Comparison of ENCODE assay signal across 9 mouse cellular contexts in the genomic region with DNA sequence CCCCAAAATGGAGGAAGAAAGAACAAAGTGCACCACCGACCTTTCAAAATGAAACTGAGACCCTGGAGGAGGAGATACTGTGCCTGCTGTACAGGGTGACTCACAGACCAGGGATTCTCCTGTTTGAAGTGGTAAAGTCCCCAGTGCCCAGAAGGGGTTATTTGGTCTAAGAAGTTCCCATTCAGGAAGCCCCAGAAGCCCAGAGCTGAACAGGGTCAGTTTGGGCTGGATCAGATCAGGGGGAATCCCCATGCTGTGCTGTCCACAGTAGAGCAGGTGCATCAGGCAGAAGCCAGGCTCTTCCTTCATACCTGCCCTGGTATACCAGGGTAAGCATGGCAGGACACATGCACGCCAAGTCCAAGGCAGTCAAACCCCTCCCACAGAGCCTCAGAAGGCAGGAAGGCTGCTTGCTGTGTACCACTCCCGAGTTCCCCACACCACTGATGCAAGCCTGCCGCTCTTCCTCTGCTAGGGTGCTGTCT. TPM values are rescaled to one million over a fixed set of nuclear protein-coding genes. Genes with fewer than 3 reads are reported as not detected.
A peak's percentile ranks its signal among the peaks of the same experiment; 100 is the strongest.
DNase-seq lines count a peak whose midpoint lies in the region; ATAC-seq and TF ChIP-seq lines count a peak whose summit lies in the region.
"Had no signal": no experiment of that assay in that cellular context is flagged by ENCODE, and none has a peak within 500 bp of the region (broad histone marks: within the 10 kb centered on the region; RNA-seq: fewer than 3 reads in every experiment).

No protein-coding gene starts in this region.

- no peak overlapping the region for H3K4me3 ChIP-seq in forebrain, embryonic 10.5 days
- no peak overlapping the region for H3K4me3 ChIP-seq in forebrain, embryonic 14.5 days (ENCODE audit: low read depth, low read length)
- no peak overlapping the region for H3K4me3 ChIP-seq in liver, embryonic 12.5 days
- H3K4me3 ChIP-seq in left cerebral cortex, adult 2 months, result no peak overlapping the region

- 0 out of 2 replicates have a peak overlapping the region, but pooled peaks have one; percentile 44 for H3K27ac ChIP-seq in forebrain, embryonic 10.5 days
- H3K27ac ChIP-seq in forebrain, embryonic 14.5 days (ENCODE audit: low read depth, low read length), result no peak overlapping the region
- H3K27ac ChIP-seq in liver, embryonic 12.5 days, result no peak overlapping the region
- H3K27ac ChIP-seq in left cerebral cortex, adult 2 months, result no peak overlapping the region

- DNase-seq in forebrain, embryonic 10.5 days (ENCODE audit: extremely low spot score, low spot score), result no peak
- DNase-seq in forebrain, embryonic 14.5 days (ENCODE audit: low spot score), result no peak
- DNase-seq in urinary bladder, adult 2 months (ENCODE audit: low spot score), result peak; percentile 21
- no peak for DNase-seq in urinary bladder, adult 18-20 months (ENCODE audit: low spot score in 2 of 2)
- DNase-seq in thymus, postnatal 4 days, result peak; percentile 59
- DNase-seq in left cerebral cortex, adult 2 months (ENCODE audit: extremely low spot score in 1 of 2, low spot score in 2 of 2), result no peak
- no peak for DNase-seq in T-cell, adult 2 months (ENCODE audit: low spot score)
- DNase-seq: kidney, adult 18-20 months had no signal

- no peak for ATAC-seq in forebrain, embryonic 14.5 days
- no peak for ATAC-seq in liver, embryonic 12.5 days

- no peaks in the 10 kb centered on the region for H3K9me3 ChIP-seq in forebrain, embryonic 10.5 days
- no peaks in the 10 kb centered on the region for H3K9me3 ChIP-seq in forebrain, embryonic 14.5 days (replicated peaks; ENCODE audit: control insufficient read depth, low read length)
- H3K9me3 ChIP-seq in liver, embryonic 12.5 days (replicated peaks), result no peaks in the 10 kb centered on the region

- no peaks in the 10 kb centered on the region for H3K36me3 ChIP-seq in forebrain, embryonic 10.5 days (replicated peaks)
- H3K36me3 ChIP-seq in forebrain, embryonic 14.5 days (ENCODE audit: control insufficient read depth, insufficient read depth, low read length), result no peaks in the 10 kb centered on the region
- no peaks in the 10 kb centered on the region for H3K36me3 ChIP-seq in liver, embryonic 12.5 days

- H3K27me3 ChIP-seq in forebrain, embryonic 10.5 days (ENCODE audit: poor library complexity, severe bottlenecking), result no peaks in the 10 kb centered on the region; the same call in 1 of the 2 replicates
- no peaks in the 10 kb centered on the region for H3K27me3 ChIP-seq in forebrain, embryonic 14.5 days (replicated peaks; ENCODE audit: control insufficient read depth, insufficient read depth, low read length)
- peaks cover 15% of the 10 kb centered on the region; the same call in 1 of the 2 replicates for H3K27me3 ChIP-seq in liver, embryonic 12.5 days (replicated peaks)

- peaks cover 15% of the 10 kb centered on the region for H3K4me1 ChIP-seq in forebrain, embryonic 10.5 days
- peaks cover 5% of the 10 kb centered on the region; the same call in 1 of the 2 replicates for H3K4me1 ChIP-seq in forebrain, embryonic 14.5 days (ENCODE audit: control insufficient read depth, insufficient read depth, low read length)
- peaks cover 12% of the 10 kb centered on the region for H3K4me1 ChIP-seq in liver, embryonic 12.5 days

- 70% methylated on average over 4 of the region's 4 CpGs for WGBS in forebrain, embryonic 10.5 days
- 62% methylated on average over 4 of the region's 4 CpGs for WGBS in forebrain, embryonic 14.5 days
- WGBS in liver, embryonic 12.5 days (ENCODE audit: insufficient replicate concordance), result 42% methylated on average over 4 of the region's 4 CpGs

- no peak for TF ChIP-seq CTCF in left cerebral cortex, adult 2 months (IDR thresholded peaks at IDR 0.05)

- H3K9ac ChIP-seq in forebrain, embryonic 14.5 days (ENCODE audit: low read length), result no peak overlapping the region
- no peak overlapping the region for H3K9ac ChIP-seq in liver, embryonic 12.5 days

- H3K4me2 ChIP-seq in forebrain, embryonic 14.5 days (ENCODE audit: low read length), result no peak overlapping the region
- peak overlapping the region; percentile 22; the same call in 1 of the 2 replicates for H3K4me2 ChIP-seq in liver, embryonic 12.5 days

- intact Hi-C loops in left cerebral cortex, adult 2 months (cut with DNase I), result no loop called here

RNA-seq across cellular contexts. Expression of a gene that starts 2.0 kb away (rescaled TPM):
- polyA plus RNA-seq in forebrain, embryonic 10.5 days (2016; fragmentation: Nextera tagmentation; extraction: Ambion mirVana), result 10.7 and 12.0 TPM in 2 replicates
- polyA plus RNA-seq in forebrain, embryonic 14.5 days (2014; fragmentation: Nextera tagmentation; extraction: Ambion mirVana), result 5.8 and 5.9 TPM in 2 replicates
- polyA plus RNA-seq in urinary bladder, adult 2 months (2012; rRNA removed), result 379 and 420 TPM in 2 replicates
- polyA plus RNA-seq in liver, embryonic 12.5 days (2016; fragmentation: Nextera tagmentation; extraction: Ambion mirVana), result 16.7 and 17.0 TPM in 2 replicates
- total RNA-seq in left cerebral cortex, adult 2 months (2021), result 1 to 10 TPM; 3.4 to 7.1 TPM

RNA-seq across cellular contexts. Expression of a gene that starts 21.0 kb away (rescaled TPM):
- polyA plus RNA-seq in forebrain, embryonic 10.5 days (2016; fragmentation: Nextera tagmentation; extraction: Ambion mirVana), result 0.46 and 1.4 TPM in 2 replicates
- 0.67 and 0.82 TPM in 2 replicates for polyA plus RNA-seq in forebrain, embryonic 14.5 days (2014; fragmentation: Nextera tagmentation; extraction: Ambion mirVana)
- polyA plus RNA-seq in urinary bladder, adult 2 months (2012; rRNA removed), result 39.4 and 48.2 TPM in 2 replicates
- 1.8 and 2.4 TPM in 2 replicates for polyA plus RNA-seq in liver, embryonic 12.5 days (2016; fragmentation: Nextera tagmentation; extraction: Ambion mirVana)
- total RNA-seq in left cerebral cortex, adult 2 months (2021), result under 1 TPM in 1 of 2 experiments, not detected in 1; 0.50 TPM

RNA-seq across cellular contexts. Expression of a gene that starts 28.0 kb away (rescaled TPM):
- 0.18 TPM in 1 of 2 replicates, not detected in the other for polyA plus RNA-seq in forebrain, embryonic 10.5 days (2016; fragmentation: Nextera tagmentation; extraction: Ambion mirVana)
- polyA plus RNA-seq in forebrain, embryonic 14.5 days (2014; fragmentation: Nextera tagmentation; extraction: Ambion mirVana), result not detected in 2 replicates
- polyA plus RNA-seq in urinary bladder, adult 2 months (2012; rRNA removed), result 316 and 420 TPM in 2 replicates
- polyA plus RNA-seq in liver, embryonic 12.5 days (2016; fragmentation: Nextera tagmentation; extraction: Ambion mirVana), result not detected in 2 replicates
- not detected for total RNA-seq in left cerebral cortex, adult 2 months (2021)

RNA-seq across cellular contexts. Expression of a gene that starts 36.0 kb away (rescaled TPM):
- polyA plus RNA-seq in forebrain, embryonic 10.5 days (2016; fragmentation: Nextera tagmentation; extraction: Ambion mirVana), result 0.33 and 1.1 TPM in 2 replicates
- polyA plus RNA-seq in forebrain, embryonic 14.5 days (2014; fragmentation: Nextera tagmentation; extraction: Ambion mirVana), result 0.42 and 0.53 TPM in 2 replicates
- polyA plus RNA-seq in urinary bladder, adult 2 months (2012; rRNA removed), result 74.3 and 79.9 TPM in 2 replicates
- 0.51 TPM in 1 of 2 replicates, not detected in the other for polyA plus RNA-seq in liver, embryonic 12.5 days (2016; fragmentation: Nextera tagmentation; extraction: Ambion mirVana)
- not detected for total RNA-seq in left cerebral cortex, adult 2 months (2021)

Comparison
In these comparisons a context has a peak if more than half of its experiments do, and no peak if none do; other contexts are left out.
1. DNase-seq: peak in urinary bladder, adult 2 months (single experiment) and thymus, postnatal 4 days (single experiment); none in forebrain, embryonic 10.5 days (single experiment), forebrain, embryonic 14.5 days (single experiment), urinary bladder, adult 18-20 months (0 of 2), left cerebral cortex, adult 2 months (0 of 2) and T-cell, adult 2 months (single experiment).
2. RNA of a gene that starts 2.0 kb away (polyA plus RNA-seq): 379 to 420 TPM in urinary bladder, adult 2 months; 16.7 to 17.0 TPM in liver, embryonic 12.5 days, 10.7 to 12.0 TPM in forebrain, embryonic 10.5 days and 5.8 to 5.9 TPM in forebrain, embryonic 14.5 days; every median in the first group is over 10 times any median in the second.
3. RNA of a gene that starts 21.0 kb away (polyA plus RNA-seq): 39.4 to 48.2 TPM in urinary bladder, adult 2 months; 1.8 to 2.4 TPM in liver, embryonic 12.5 days, 0.46 to 1.4 TPM in forebrain, embryonic 10.5 days and 0.67 to 0.82 TPM in forebrain, embryonic 14.5 days; every median in the first group is over 10 times any median in the second.
4. RNA of a gene that starts 28.0 kb away (polyA plus RNA-seq): 316 to 420 TPM in urinary bladder, adult 2 months; 0.18 TPM in forebrain, embryonic 10.5 days, not detected in liver, embryonic 12.5 days and not detected in forebrain, embryonic 14.5 days; every median in the first group is over 100 times any median in the second.